Mouse (Mus musculus) adrenal gland, adult (tissue): ENCODE data around the gene Fam227a.
A peak's percentile ranks its signal among the peaks of the same experiment; 100 is the strongest.

Source experiments
- DNase-seq, 2 experiments: peaks; one replicate each; pipeline ENCODE4 v3.0.0; 2022 to 2023; ENCODE audit warnings: low spot score in 1 of 2; ENCODE audit not compliant: inconsistent age in 2 of 2

Gene Fam227a

DNA sequence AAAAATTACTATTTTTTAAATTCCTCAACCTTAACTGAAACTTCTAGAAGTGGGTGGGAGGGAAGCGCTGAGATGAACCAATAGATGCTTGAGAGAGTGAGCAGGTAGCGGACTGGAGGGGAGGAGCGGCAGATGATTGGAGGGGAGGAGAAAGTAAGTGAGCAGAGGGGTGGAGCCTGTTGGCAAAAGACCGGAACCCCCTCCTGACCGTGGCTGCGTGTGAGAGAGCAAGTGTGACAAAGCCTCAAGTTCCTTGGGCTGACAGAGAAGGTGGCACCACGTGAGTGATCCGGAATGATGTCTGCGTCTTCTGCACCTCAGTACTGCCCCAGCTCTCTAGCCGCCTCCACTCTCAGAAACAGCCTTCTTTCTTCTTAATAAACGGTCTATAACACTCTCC lies 41.6 kb downstream of the Fam227a start:
- DNase-seq = no peak

DNA sequence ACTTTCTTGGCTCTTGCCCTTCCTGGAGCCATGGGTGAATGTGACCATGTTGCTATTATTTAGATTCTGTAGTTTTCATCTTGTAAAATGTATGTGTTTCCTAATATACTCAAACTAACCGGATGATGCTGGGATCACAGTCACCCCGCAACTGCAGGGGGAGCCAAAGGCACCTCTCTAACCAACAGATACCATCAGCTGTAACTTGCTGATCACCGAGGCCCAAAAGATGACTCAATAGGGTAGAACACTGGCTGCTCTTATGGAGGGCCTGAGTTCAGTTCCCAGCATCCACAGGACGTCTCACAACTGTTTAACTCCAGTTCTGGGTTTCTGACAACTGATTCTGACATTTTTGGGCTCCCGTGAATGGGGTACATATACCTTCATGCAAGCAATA lies 42.0 kb downstream of the Fam227a start:
- no peak for DNase-seq

DNA sequence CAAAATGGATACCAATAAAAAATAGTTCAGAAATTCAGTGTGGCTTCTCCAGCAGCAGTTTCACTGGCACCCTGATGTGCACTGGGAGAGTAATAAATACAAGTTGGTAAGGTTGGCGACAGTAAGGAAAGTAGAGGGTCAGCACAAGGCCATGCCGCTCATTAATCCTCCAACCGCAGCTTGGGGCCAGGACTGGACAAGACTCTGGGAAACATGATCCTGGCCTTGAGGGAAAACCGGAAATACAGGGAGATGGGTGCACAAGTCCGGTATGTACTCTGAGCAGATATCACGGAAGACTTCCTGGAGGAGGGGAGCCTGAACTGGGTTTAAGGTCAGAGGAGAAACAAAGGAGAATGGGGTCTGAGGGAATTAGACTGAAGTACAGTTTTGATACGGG lies 43.3 kb downstream of the Fam227a start:
- peak; percentile 41 to 58 for DNase-seq

DNA sequence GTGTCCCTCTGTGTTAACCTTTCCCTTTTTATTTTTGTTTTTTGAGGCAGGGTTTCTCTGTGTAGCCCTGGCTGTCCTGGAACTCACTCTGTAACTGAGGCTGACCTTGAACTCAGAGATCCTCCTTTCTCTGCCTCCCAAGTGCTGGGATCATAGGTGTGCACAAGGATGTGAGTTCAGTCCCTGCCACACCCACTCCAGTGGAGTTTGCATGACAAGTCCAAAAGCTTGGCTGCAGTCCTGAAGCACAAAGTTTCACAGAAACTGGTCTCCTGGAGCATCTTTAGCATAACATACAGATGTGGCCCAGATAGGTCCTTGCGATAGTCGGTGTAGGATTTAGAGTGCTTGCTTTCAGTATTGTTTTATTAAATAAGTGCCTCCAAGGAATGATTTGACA lies 49.5 kb downstream of the Fam227a start:
- no peak for DNase-seq

DNA sequence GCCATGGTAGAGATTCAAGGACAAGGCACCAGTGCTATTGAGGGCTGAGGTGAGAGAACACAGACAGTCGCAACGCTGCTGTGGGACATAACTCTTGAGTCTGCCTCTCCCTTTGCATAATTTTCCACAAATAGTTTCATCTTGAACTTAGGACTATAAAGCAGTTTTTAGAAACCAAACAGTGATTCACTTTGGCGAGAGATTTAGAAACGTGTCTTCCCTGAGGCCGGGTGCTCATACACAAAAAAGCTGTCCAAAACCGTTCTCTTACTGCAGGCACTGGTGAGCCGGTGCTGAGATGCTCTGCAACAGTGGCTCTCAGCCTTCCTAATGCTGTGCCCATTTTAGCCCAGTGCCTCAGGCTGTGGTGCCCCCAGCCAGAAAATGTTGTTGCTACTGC lies 50.5 kb downstream of the Fam227a start:
- peak in 1 of 2 experiments; percentile 34 for DNase-seq

DNA sequence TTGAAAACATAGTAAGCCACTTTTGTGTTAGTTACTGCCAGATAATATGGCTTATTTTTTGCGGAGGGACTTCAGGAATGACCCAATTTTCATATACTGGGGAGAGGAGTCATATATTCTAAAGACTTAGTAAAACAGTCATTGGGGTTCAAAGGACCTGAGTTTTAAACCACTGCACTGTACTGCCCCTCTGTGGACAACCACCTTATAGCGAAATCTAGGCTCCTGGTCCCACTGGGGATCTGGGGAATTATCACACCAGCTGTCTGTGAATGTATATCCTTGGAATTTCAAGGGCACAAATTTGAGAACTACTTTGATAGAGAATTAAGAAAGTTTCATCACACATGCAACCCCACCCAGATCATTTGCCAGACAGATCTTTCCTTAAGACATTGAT lies 51.0 kb downstream of the Fam227a start:
- peak in 1 of 2 experiments; percentile 68 for DNase-seq

DNA sequence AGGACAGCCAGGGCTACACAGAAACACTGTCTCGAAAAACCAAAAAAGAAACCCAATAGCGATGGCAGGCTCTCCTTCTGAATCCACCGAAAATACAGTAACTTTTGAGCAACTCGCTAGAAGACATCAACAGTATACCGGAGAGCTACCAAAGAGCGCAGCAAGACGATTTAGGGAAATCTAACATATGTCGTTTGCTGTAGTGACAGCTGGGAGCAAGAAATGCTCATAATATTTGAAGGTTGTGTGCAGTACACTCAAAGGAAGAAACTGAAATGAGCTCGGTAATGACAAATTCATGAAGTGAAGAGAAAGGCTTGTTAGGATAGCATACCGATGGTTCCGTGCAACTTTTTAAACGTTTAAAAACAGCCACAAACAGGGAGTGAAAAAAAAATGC lies 52.6 kb downstream of the Fam227a start:
- no peak for DNase-seq

DNA sequence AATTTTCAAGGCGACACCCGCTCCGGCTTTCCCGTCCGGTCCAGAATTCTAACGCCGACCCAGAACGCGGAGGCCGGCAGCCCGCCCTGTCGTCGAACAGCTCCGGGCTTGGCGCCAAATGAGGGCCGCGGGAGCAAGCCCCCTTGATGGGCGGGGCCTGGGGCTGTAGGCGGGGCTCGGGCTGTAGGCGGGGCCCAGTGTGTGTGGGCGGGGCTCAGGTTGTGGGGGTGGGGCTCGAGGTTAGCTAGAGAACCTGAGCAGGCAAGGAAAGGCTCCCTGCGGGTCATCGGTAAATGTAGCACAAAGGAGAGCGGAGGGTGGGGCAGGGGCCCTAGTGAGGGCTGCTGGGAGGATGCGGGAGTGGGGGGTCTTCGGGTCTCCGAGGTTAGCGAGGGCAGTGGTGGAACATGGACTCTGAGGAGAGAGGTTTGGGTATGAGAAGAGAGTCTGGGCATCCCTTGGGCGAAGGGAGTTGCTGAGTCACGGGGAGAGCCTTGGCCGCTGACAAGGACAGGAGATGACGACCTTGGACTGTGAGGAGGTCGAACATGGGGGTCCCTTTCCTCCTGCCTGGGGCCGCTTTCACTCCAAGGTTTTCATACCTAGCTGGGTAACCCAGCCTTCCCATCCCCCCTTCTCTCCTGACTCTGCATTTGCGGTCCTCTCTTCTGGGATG lies 53.6 kb downstream of the Fam227a start, which contains the start of gene Dmc1:
TSS of gene Dmc1 (minus strand) at position 120 of the 676 bp plus-strand sequence.
- peak; percentile 60 to 80 for DNase-seq

DNA sequence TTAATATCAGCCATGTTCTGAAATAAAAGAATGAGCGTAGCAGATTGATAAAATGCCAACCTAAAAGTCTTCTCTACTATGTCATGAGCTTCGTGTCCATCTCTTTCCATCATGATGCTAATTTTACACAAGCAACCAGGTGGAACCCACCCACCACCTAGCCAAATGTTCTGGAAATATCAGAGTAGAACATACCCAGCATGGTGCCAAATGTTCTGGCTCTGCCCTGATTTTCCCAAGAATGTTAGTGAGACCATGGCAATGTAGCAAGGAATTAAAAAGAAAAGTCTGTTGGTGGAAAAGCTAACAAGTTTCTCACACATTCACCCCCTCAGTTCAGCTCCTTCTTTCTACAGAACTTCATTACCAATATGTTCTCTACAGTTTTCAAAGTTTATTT lies 58.6 kb downstream of the Fam227a start:
- DNase-seq = no peak

DNA sequence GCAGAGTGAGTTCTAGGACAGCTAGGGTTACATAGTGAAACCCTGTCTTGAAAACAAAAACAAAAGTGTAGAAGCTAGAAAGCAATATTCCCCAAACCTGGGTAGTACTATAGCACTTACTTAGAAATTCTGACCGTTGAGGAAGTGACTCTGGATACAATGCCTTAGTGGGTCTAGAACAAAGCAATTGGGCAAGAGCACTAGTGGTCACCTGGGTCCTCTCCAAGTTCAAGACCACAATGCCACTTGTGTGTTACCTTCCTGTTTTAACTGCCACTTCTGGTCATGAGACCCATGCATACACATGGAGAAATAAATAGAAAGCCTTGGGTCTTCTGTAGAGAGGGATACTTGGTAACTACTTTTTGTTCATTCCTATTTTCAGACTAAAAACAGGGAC lies 60.0 kb downstream of the Fam227a start:
- DNase-seq = no peak

DNA sequence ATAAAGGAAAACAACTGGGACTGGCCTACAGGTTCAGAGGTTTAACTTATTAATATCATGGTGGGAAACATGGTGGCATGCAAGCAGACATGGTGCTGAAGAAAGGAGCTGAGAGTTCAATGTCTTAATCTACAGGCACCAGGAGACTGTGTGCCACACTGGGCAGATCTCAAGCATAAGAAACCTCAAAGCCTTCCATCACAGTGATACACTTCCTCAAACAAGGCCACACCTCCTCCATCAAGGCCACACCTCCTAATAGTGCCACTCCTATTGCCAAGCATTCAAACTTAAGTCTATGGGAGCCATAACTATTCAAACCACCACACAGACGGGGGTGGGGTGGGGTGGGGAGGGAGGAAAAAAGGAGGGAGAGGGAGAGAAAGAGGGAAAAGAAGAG lies 77.2 kb downstream of the Fam227a start:
- DNase-seq = no peak

DNA sequence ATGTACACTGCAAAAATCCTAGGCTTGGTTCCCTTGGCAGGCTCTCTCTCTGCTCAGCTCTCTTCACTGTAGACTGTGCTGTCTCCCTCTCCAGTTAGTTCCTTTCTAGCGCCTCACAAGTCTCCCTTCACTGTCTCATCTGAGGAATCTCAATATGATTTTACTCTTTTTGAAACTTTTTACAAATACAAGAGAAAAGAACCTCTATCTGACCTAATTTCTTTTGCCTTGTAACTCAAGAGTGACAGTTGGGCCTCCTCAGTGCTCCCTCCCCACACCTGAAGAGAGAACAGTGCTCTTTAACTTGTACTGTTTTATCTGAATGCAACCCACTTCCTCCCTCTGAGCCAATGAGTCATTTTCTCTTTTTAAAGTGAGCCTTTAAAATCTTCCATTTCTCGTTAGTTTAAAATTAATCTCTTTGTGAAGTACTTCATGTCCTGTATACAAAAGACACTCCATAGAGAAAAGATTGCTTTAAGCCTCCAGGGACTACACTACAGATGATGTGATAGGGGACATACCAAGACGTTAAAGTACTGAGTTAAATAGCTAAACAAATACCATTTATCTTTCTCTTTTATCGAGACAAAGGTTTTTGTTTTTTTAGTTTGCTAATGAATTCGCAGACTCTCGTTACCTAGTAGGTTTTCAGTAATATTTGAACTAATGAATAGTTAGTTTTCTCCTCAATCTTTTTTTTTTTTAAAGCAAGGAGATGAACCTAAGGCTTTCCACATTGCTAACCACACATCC lies 80.9 kb downstream of the Fam227a start:
- DNase-seq = no peak

DNA sequence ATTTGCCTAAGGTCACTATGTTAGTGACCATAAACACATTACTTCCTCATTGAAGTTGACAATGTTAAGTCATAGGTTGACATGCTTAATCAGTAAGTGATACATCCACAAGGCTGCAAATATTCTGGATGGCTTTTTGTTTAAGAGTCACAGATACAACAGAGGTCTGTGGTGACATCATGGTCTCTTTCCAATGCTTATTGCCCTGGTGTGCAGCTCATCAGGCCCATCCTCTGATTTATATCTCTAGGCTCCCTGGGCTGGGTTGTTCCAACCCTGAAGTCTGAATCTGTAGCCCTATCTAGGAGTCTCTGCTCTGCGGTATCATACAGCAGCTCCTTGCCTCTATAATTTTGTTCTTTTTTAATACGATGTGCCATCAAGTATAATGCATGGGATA lies 81.8 kb downstream of the Fam227a start:
- no peak for DNase-seq

DNA sequence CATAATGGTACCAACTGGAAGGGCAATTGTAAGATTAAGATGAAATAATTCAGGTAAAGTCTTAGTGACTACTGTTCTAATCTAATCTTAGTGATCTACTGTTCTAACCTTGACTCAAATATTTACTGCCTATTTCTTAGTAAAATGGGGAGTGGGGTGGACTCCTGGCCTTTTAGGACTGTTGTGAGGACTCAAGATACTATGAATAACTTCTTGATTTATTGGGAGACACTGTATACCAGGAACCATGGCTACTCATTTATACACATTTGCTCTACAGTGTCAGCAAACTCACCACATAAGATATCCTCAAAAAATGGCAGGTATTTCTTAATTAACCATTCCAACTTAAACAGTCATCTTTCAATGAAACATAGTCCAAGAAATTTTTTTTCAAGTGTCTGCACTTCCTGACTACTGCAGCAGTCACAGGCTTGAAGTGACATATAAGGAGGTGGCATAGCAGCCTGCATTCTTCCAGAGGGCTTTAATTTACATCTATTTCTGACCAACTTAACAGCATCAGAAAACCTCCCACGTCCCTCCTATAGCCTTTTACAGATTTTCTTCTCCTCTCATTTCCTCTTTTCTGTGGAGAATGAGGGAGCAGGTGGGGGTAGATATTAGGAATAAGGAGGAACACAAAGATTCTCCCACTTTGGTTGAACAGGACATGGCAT lies 83.1 kb downstream of the Fam227a start:
- DNase-seq = no peak

DNA sequence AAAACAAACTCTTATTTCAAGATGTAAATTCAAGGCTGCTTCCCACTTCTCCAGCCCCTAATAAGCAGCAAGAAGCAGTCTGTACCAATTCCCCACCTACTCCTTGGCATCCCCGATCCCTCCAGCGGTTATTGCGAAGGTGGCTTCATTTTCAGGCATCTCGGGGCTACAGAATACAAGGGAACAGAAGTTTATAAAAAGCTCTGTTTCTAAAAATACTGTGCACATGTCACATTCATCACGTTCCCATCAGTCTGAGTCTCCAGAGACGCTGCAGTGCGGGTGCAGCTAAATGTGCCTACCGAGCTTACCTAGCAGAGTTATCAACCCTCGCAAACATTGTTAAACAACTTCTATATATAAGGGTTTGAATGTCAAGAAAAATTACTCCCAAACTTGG lies 96.3 kb downstream of the Fam227a start:
- no peak for DNase-seq

DNA sequence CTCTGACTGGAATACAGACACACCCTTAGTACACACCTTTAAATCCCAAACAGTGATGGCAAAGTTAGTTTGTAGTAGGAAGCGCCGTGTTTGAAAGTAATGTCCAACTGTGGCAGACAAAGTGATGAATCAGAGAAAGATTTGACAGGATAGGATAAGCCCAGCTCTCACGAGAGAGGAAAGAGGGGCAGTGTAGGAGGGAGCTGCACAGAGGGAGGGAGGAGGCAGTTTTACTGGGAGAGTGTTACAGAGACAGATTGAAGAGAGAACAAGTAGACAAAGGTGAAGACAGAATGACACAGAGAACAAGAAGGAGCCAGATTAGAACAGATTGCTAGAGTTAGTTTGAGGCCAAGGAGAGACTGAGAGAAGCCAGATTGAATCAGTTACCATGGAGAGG lies 99.1 kb downstream of the Fam227a start:
- no peak for DNase-seq
